8 mouse cellular contexts compared by ENCODE assay signal in the genomic region with DNA sequence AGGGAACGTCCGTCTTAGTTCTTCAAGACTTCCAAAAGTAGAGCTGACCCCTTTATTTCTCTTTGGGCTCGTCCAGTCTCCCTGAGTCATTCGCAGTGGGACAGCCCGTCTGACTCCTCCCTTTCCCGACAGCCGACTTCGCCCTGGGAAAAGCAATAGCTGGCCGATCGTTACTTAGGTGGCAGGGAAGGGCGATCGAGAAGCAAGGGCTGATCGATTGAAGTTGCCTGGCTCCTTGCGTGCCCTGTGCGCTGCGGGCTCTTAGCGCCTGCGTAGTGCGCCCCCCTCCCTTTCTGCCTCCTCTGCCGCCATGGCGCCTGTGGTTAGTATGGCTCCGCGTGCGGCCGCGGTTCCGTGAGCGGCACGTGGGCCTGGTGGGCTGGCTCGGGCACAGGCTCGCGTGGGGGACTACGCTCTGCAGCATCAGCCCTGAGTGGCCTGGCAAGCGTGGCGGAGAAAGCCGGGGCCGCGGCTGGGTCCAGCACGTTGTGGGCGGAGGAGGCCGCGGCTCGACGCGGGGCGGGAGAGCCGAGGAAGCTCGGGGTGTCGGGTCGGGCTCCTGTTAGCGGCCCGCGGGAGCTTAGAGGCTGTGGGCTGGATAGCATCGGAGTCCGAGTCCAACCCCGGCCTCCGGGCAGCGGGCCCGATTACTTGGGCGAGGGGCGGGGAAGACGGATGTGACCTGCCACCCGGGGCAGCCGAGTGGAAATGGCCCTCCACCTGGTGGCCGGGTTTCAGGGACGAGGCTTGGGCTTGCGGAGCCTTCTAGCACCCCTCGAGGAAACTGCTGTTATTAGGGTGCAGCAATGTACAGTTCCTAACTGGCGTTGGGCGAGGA. TPM values are rescaled to one million over a fixed set of nuclear protein-coding genes. Genes with fewer than 3 reads are reported as not detected.
DNase-seq lines count a peak whose midpoint lies in the region; ATAC-seq and TF ChIP-seq lines count a peak whose summit lies in the region.

Gene Rpl22 (plus strand): TSS at position 169 of the 838 bp plus-strand sequence.

- peak; percentile 22; the same call in 1 of the 2 replicates for TF ChIP-seq CTCF in gastrocnemius, adult 2 months (IDR thresholded peaks at IDR 0.05)
- TF ChIP-seq CTCF in hindbrain, postnatal 0 days (IDR thresholded peaks at IDR 0.05; ENCODE audit: low read depth): peak; percentile 59
- TF ChIP-seq CTCF in left cerebral cortex, adult 2 months (IDR thresholded peaks at IDR 0.05): peak; percentile 13; the same call in 1 of the 2 replicates

- DNase-seq in ZHBTc4 (ENCODE audit: low read depth, low spot score): peak; percentile 99
- peak; percentile 94 for DNase-seq in gastrocnemius, adult 2 months
- peak; percentile 97 for DNase-seq in hindbrain, postnatal 0 days (ENCODE audit: low spot score)
- peak; percentile 92 to 94 for DNase-seq in left cerebral cortex, adult 2 months (ENCODE audit: extremely low spot score in 1 of 2, low spot score in 2 of 2)
- DNase-seq in right cerebral cortex, adult 2 months (ENCODE audit: low spot score in 2 of 2): peak; percentile 96
- peak; percentile 93 for DNase-seq in urinary bladder, postnatal 14 days (ENCODE audit: low spot score)

- under 1% methylated on average over 70 of the region's 70 CpGs for WGBS in hindbrain, postnatal 0 days

- intact Hi-C loops in gastrocnemius, adult 2 months (cut with DNase I): loop anchor here (5.0 kb wide), 2 partner anchors 152 to 167 kb away; partner anchors contain the start of genes Kcnab2 and Nphp4
- intact Hi-C loops in left cerebral cortex, adult 2 months (cut with DNase I): loop anchor here (5.0 kb wide), 2 partner anchors 152 to 153 kb away; partner anchors contain the start of genes Kcnab2 and Nphp4

- peak within 1 kb of the TSS; percentile 93 for H3K27ac ChIP-seq in gastrocnemius, adult 2 months
- peak within 1 kb of the TSS; percentile 79 for H3K27ac ChIP-seq in hindbrain, postnatal 0 days
- H3K27ac ChIP-seq in left cerebral cortex, adult 2 months: peak within 1 kb of the TSS; percentile 83

- H3K9me3 ChIP-seq in hindbrain, postnatal 0 days (ENCODE audit: low read length): no peaks in the 10 kb centered on the region

- ATAC-seq in common myeloid progenitor, adult 5-6 weeks (replicated peaks; ENCODE audit: low read depth, poor library complexity, severe bottlenecking): peak; percentile 94
- ATAC-seq in hindbrain, postnatal 0 days: peak; percentile 98
- peak; percentile 96 for ATAC-seq in megakaryocyte, adult 5-6 weeks (ENCODE audit: poor library complexity, severe bottlenecking)

- H3K36me3 ChIP-seq in hindbrain, postnatal 0 days (ENCODE audit: insufficient read depth, low read length): peaks cover 18% of the 10 kb centered on the region

- H3K9ac ChIP-seq in hindbrain, postnatal 0 days (replicated peaks; ENCODE audit: low read length): peak within 1 kb of the TSS; percentile 90

- peak within 1 kb of the TSS; percentile 99 for H3K4me3 ChIP-seq in gastrocnemius, adult 2 months
- peak within 1 kb of the TSS; percentile 95 for H3K4me3 ChIP-seq in hindbrain, postnatal 0 days (ENCODE audit: low read length)
- peak within 1 kb of the TSS; percentile 97 for H3K4me3 ChIP-seq in left cerebral cortex, adult 2 months

- peaks cover 10% of the 10 kb centered on the region for H3K4me1 ChIP-seq in hindbrain, postnatal 0 days (ENCODE audit: insufficient read depth, low read length)

- H3K4me2 ChIP-seq in hindbrain, postnatal 0 days (ENCODE audit: low read depth, low read length): peak within 1 kb of the TSS; percentile 81

- no peaks in the 10 kb centered on the region for H3K27me3 ChIP-seq in hindbrain, postnatal 0 days (ENCODE audit: insufficient read depth, low read length)

RNA-seq across cellular contexts. Expression of gene Rpl22, which starts in this region (rescaled TPM):
- total RNA-seq in common myeloid progenitor, adult 5-6 weeks (2017): 3,442 and 3,905 TPM in 2 replicates
- 100 to 1,000 TPM; 235 to 261 TPM for total RNA-seq in gastrocnemius, adult 2 months (2021)
- 164 and 185 TPM in 2 replicates for total RNA-seq in hindbrain, postnatal 0 days (2014; rRNA removed)
- polyA plus RNA-seq in hindbrain, postnatal 0 days (2015; fragmentation: Nextera tagmentation; extraction: Ambion mirVana): 156 and 176 TPM in 2 replicates
- 100 to 1,000 TPM; 171 to 172 TPM for total RNA-seq in left cerebral cortex, adult 2 months (2021)
- 968 and 1,019 TPM in 2 replicates for total RNA-seq in megakaryocyte, adult 5-6 weeks (2015)
- total RNA-seq in megakaryocyte, adult 5-6 weeks (2017): 2,015 and 2,172 TPM in 2 replicates

Comparison
In these comparisons a context has a peak if more than half of its experiments do, and no peak if none do; other contexts are left out.
1. Peak in every context shown above with its lines: DNase-seq, ATAC-seq, H3K4me3 ChIP-seq and H3K27ac ChIP-seq.